Mouse (Mus musculus) midbrain, embryonic 12.5 days (tissue): ENCODE results near the gene Csk. TPM values are rescaled to one million over a fixed set of nuclear protein-coding genes. Genes with fewer than 3 reads are reported as not detected.

Experiments used
- ATAC-seq: fragments of 200-750 bp; cut with Nextera tagmentation; 2 replicates; pipeline ENCODE4 v1.8.0; 2017; ENCODE audit warnings: low read depth, moderate TSS enrichment, moderate library complexity; ENCODE audit not compliant: low FRiP score
- H3K27ac ChIP-seq: fragments of 300-500 bp; sonication (generic); replicated peaks from 2 replicates; pipeline ENCODE4 v1.5.1; 2016; ENCODE audit warnings: mild to moderate bottlenecking
- H3K27me3 ChIP-seq: fragments of 300-500 bp; sonication (generic); 2 replicates; pipeline ENCODE4 v1.6.1; 2016; ENCODE audit warnings: mild to moderate bottlenecking
- H3K36me3 ChIP-seq: fragments of 300-500 bp; sonication (generic); 2 replicates; pipeline ENCODE4 v1.6.1; 2016
- H3K4me1 ChIP-seq: fragments of 300-500 bp; sonication (generic); 2 replicates; pipeline ENCODE4 v1.6.1; 2016
- H3K4me2 ChIP-seq: fragments of 300-500 bp; sonication (generic); replicated peaks from 2 replicates; pipeline ENCODE4 v1.6.1; 2016; ENCODE audit warnings: mild to moderate bottlenecking, moderate library complexity
- H3K4me3 ChIP-seq: fragments of 300-500 bp; sonication (generic); 2 replicates; pipeline ENCODE4 v1.5.1; 2016; ENCODE audit warnings: mild to moderate bottlenecking
- H3K9ac ChIP-seq: fragments of 300-500 bp; sonication (generic); replicated peaks from 2 replicates; pipeline ENCODE4 v1.6.1; 2016; ENCODE audit warnings: mild to moderate bottlenecking, moderate library complexity
- H3K9me3 ChIP-seq: fragments of 300-500 bp; sonication (generic); 2 replicates; pipeline ENCODE4 v1.6.1; 2016; ENCODE audit warnings: mild to moderate bottlenecking
- WGBS: fragments of 180-500 bp; shearing (Covaris S2); methylation state at CpG from one replicate; pipeline ENCODE4 v1.1.7; 2016; 5-methylcytosine and 5-hydroxymethylcytosine counted together
- polyA plus RNA-seq: library from polyadenylated mRNA; unstranded; fragments of >200 nt; fragmentation: Nextera tagmentation; extraction: Ambion mirVana; gene quantifications from 2 replicates; pipeline ENCODE4 v1.2.1, GENCODE M21; 2016

Gene Csk
- polyA plus RNA-seq, 1 experiment from 2014 or later: 40.0 TPM

DNA sequence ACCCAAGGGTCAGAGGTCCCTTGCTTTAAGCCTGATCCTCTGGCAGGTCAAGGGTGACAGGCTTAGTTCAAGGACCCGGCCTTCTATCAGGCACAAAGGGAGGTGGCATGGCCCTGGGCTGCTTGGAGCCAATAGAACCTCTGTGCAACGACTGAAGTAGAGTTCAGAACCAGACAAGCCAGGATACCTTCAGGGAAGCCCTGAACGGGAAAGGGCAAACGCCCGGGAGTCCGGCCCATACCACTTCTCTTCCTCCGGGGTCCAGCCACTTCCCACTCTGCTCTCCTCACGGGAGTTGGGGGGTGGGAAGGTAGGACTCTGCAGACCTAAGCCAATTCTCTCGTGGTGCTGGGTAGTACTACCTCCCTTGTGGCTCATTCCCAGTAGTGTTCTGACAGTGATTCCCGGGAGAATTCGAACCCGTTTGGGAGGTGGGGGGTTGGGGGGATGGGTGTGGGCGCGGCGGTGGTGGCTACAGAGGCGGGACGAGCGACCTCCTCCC, 8.9 kb downstream of the Csk start:
- Histone ChIP-seq H3K9ac (peak overlapping the region; percentile 100), H3K27ac (peak overlapping the region; percentile 98), H3K36me3 (peaks cover 3% of the 10 kb centered on the region; the same call in 1 of the 2 replicates), H3K9me3 (no peaks in the 10 kb centered on the region), H3K27me3 (peaks cover 9% of the 10 kb centered on the region; the same call in 1 of the 2 replicates), H3K4me2 (peak overlapping the region; percentile 96), H3K4me1 (peaks cover 56% of the 10 kb centered on the region), H3K4me3 (peak overlapping the region; percentile 98)
- WGBS: under 1% methylated on average over 18 of the region's 18 CpGs
- peak; percentile 53 for ATAC-seq

DNA sequence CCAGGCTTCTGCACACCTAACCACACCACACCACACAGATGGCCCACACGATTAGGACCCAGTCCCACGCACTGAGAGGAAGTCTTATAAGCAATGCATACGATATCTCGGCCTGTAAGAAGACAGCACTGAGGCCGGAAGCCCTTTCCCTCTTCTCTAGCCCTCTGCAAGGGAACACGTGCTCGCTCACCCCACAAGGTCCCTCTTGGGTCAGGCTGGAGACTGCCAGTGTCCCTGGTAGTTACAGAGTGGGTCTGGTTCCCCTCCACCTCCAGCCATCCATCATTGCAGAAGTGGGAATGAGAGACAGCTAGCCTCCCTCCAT, 9.6 kb downstream of the Csk start:
- Histone ChIP-seq H3K4me3 (peak overlapping the region; percentile 98), H3K4me1 (peaks cover 63% of the 10 kb centered on the region), H3K36me3 (peaks cover 3% of the 10 kb centered on the region; the same call in 1 of the 2 replicates), H3K27me3 (peaks cover 9% of the 10 kb centered on the region; the same call in 1 of the 2 replicates), H3K4me2 (peak overlapping the region; percentile 96), H3K9ac (peak overlapping the region; percentile 100), H3K9me3 (no peaks in the 10 kb centered on the region), H3K27ac (no peak overlapping the region)
- 65% methylated on average over 7 of the region's 7 CpGs for WGBS
- ATAC-seq: no peak

DNA sequence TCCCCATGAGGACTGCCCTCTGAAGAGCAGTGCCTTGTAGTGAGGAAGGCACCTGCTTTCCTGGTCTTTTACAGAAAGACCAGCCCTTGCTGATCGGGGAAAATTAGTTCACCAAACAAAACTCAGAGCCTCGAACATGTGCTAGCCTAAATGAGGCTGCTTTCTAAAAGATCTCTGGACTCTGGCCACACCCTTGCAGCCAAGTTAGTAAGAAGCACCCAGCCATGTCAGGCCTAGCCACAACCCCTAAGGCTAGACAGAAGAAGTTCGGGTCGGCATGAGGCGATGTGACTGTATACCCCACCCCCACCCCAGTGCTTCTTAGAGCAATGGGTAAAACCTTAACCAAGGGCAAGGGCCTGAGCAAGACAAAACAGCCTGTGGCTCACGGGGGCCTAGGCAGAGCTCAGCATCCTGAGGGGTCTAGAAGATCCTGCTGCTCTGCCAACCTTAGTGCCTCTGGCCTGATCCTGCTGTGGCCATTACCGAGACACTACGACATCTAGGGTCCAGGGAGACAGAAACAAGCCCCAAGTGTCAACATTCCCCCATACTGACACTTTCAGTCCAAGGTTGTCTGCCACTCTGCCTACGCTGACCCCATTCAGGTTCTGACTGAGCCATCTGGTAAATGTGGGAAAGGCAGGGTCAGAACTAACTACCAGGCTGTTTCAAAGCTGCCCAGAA, 10.1 kb downstream of the Csk start:
- Histone ChIP-seq H3K4me3 (peak overlapping the region; percentile 98), H3K27ac (no peak overlapping the region), H3K4me2 (peak overlapping the region; percentile 96), H3K27me3 (peaks cover 9% of the 10 kb centered on the region; the same call in 1 of the 2 replicates), H3K9ac (peak overlapping the region; percentile 100), H3K4me1 (peaks cover 68% of the 10 kb centered on the region), H3K36me3 (peaks cover 3% of the 10 kb centered on the region; the same call in 1 of the 2 replicates), H3K9me3 (no peaks in the 10 kb centered on the region)
- no peak for ATAC-seq
- 78% methylated on average over 9 of the region's 9 CpGs for WGBS

DNA sequence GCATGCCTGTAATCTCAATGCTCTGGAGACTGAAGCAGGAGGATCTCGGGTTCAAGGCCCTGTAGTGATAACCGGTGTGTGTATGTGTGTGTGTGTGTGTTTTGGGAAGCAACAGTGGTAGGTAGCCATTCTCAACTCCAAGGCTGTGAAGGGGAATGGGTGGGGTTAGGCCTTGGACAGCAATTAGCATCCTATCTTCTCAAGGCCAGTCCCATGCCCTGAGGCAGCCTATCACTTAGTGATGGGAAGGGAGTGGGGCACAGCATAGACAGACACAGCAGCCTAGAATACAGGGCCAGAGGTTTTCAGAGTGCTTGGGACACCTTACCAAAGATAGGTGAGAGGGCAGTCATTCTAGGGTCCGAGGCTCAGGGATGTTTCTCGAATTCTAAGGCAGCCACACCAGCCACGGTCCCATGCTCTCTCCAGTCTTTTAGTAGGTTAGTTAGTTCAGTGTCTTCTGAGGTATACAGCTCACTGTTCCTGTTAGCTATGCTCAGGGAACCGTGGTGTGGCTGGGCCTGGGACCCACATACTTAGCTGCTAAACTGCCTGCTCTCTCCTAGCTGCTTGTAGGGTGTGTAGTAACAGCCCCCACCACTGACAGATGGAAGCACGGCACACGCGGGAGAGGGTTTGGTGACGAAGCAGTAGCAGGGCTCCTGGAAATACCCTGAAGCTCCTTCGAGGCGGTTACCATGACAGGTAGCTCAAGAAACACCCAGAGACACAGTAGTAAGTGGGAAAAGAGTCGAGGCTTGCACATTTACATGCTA, 11.5 kb downstream of the Csk start:
- H3K36me3 ChIP-seq: peaks cover 3% of the 10 kb centered on the region; the same call in 1 of the 2 replicates
- peak overlapping the region; percentile 29; the same call in 1 of the 2 replicates for H3K9ac ChIP-seq
- H3K9me3 ChIP-seq: no peaks in the 10 kb centered on the region
- WGBS: 88% methylated on average over 13 of the region's 13 CpGs
- peaks cover 79% of the 10 kb centered on the region for H3K4me1 ChIP-seq
- no peak overlapping the region for H3K4me2 ChIP-seq
- H3K27me3 ChIP-seq: peaks cover 5% of the 10 kb centered on the region; the same call in 1 of the 2 replicates
- H3K4me3 ChIP-seq: no peak overlapping the region
- no peak overlapping the region for H3K27ac ChIP-seq
- no peak for ATAC-seq

DNA sequence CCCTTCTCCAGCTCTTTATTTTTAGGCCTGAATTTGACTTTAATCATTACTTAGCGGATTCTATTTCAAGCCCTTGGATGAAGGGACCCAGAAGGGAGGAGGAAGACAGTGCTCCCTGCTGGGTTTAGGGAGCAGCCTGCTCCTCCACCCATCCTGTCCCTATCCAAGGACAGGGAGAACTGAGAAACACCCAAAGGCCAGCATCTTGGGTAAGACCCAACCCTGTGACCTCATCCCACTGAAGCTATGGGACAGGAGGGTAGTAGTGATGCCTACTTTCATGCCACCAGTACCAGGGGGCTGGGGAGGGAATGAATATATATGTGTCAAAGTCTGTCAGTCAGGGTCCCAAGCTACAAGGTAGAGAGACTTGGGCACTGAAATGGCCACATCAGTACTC, 12.4 kb downstream of the Csk start:
- Histone ChIP-seq H3K4me2 (no peak overlapping the region), H3K4me3 (no peak overlapping the region), H3K27ac (no peak overlapping the region), H3K9ac (no peak overlapping the region), H3K36me3 (peaks cover 3% of the 10 kb centered on the region; the same call in 1 of the 2 replicates), H3K4me1 (peaks cover 79% of the 10 kb centered on the region), H3K27me3 (no peaks in the 10 kb centered on the region), H3K9me3 (no peaks in the 10 kb centered on the region)
- 74% methylated on average over 1 of the region's 1 CpGs for WGBS
- no peak for ATAC-seq

DNA sequence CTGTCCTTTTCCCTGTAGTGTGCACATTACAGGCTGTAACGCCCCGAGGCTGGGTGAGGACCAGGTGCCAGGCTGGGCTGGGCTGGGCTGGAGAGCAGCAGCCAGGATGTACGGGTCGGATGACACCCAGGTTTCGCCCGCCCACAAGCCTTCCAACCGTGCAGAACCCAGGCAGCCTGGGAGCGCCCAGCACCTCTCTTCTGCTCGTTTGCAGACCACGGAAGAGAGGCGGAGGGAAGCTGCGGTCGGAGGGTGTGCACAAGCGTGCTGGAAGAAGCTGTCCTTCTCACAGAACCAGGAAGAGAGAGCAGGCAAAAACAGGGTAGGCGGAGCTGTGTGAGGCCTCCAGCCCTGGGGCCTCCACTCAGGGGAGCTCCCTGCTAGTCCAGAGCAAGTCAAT, 13.0 kb downstream of the Csk start:
- Histone ChIP-seq H3K4me1 (peaks cover 73% of the 10 kb centered on the region), H3K4me3 (no peak overlapping the region; the same call in 1 of the 2 replicates), H3K27me3 (no peaks in the 10 kb centered on the region), H3K27ac (peak overlapping the region; percentile 52), H3K9ac (no peak overlapping the region; the same call in 1 of the 2 replicates), H3K9me3 (no peaks in the 10 kb centered on the region), H3K36me3 (peaks cover 3% of the 10 kb centered on the region; the same call in 1 of the 2 replicates), H3K4me2 (peak overlapping the region; percentile 27)
- no peak for ATAC-seq
- 35% methylated on average over 15 of the region's 15 CpGs for WGBS

DNA sequence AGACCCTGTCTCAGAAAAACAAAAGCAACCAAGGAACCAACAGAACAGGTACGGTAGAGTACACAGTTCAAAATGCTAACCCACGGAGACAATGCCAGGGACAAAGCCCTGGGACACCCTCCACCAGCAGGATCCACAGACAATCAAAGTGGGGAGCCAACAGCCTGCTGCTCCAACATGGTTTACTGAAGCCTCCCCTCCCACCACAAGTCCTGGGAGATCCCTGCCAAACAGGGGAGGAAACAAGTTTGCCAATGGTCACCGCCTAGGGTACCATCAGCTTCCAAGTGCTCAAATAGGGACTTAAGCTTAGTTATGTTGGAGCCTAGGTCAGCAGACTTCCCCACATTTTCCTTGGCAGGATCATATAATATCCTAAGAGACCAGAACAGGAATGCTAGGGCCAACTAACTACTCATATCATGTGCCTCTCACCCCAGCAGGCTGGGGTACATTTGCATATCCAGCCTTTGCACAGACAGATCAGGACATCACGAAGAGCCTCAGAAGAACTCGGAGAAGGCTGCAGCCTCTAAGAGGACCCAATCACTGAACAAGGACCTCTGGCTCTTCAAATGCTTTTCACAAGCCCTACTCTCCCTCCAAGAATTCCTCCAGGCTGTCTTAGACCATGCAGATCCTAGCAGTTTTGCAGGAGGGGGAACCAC, 13.6 kb downstream of the Csk start:
- no peaks in the 10 kb centered on the region for H3K9me3 ChIP-seq
- H3K27ac ChIP-seq: peak overlapping the region; percentile 52
- H3K4me2 ChIP-seq: peak overlapping the region; percentile 27
- H3K9ac ChIP-seq: no peak overlapping the region; the same call in 1 of the 2 replicates
- H3K27me3 ChIP-seq: no peaks in the 10 kb centered on the region
- WGBS: 72% methylated on average over 5 of the region's 5 CpGs
- peaks cover 73% of the 10 kb centered on the region for H3K4me1 ChIP-seq
- peaks cover 3% of the 10 kb centered on the region; the same call in 1 of the 2 replicates for H3K36me3 ChIP-seq
- ATAC-seq: no peak
- no peak overlapping the region; the same call in 1 of the 2 replicates for H3K4me3 ChIP-seq

DNA sequence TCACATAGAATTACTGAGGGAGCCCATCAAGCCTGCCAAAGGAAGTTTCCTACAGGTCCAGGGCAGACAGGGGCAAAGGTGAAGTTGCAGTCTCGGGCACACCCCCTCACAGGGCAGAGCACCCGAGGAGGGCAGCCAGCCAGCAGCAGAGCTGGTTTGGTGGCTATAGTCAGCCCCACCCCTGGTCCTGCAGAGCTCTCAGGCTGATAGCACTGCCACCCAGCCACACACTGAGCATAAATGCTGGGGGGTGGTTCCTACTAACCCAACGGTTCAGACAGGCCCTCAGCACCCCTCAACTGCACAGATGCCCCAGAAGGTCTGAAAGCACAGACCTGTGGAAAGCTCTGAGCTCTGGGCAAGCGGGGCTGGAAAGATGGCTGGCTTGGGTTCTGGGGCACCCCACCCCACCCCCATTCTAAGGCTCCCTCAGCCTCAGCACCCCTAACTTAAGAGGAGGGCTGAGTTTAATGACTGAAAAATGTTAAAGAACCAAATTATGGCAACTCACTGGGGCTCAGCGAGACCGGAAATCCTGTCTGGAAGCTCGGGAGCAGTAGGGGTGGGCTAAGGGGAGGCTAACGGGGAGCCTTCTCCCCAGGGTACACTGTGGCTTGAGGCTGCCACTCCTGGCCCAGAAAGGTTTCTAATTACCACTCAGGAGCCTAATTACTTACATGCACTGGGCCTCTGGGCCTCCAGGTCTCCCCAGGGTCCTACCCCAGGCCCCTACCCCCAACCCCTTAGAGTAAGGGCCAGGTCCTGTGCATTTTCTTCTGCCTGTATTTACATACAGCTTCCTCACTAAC, 14.6 kb downstream of the Csk start:
- Histone ChIP-seq H3K4me2 (no peak overlapping the region), H3K9ac (no peak overlapping the region), H3K36me3 (peaks cover 6% of the 10 kb centered on the region; the same call in 1 of the 2 replicates), H3K9me3 (no peaks in the 10 kb centered on the region), H3K27ac (peak overlapping the region; percentile 26), H3K27me3 (no peaks in the 10 kb centered on the region), H3K4me3 (no peak overlapping the region), H3K4me1 (peaks cover 71% of the 10 kb centered on the region)
- WGBS: 54% methylated on average over 8 of the region's 8 CpGs
- ATAC-seq: no peak

DNA sequence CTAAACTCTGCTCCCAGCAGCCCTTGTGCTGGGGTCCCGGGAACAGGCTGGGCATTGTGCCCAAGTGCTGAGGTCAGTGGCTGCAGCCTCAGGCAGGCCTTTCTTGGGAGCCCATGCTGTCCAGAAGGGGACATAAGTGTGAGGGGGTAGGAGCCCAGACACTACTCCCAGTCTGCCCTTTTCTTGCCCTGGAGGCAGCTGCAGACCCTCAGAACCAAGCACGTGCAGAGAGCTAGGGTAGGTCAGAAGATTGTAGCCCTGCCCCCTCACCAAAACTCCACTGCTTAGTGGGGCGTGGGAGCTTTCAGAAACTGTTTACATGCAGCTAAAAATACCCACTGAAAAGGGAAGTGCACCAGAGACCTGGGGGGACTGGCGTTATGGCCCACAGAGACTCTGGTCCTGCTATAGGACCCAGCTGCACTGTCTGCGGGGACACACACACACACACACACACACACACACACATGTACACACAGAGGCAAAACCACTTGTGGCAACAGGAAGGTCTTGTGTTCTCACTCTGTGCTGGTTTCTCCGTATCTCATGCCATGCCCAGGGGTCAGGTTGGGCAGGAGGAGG, 15.6 kb downstream of the Csk start:
- no peak for ATAC-seq
- Histone ChIP-seq H3K4me1 (peaks cover 66% of the 10 kb centered on the region), H3K9ac (no peak overlapping the region; the same call in 1 of the 2 replicates), H3K4me3 (no peak overlapping the region), H3K9me3 (no peaks in the 10 kb centered on the region), H3K27me3 (no peaks in the 10 kb centered on the region), H3K4me2 (no peak overlapping the region), H3K36me3 (peaks cover 7% of the 10 kb centered on the region; the same call in 1 of the 2 replicates), H3K27ac (0 out of 2 replicates have a peak overlapping the region, but pooled peaks have one; percentile 26)
- 69% methylated on average over 6 of the region's 6 CpGs for WGBS

DNA sequence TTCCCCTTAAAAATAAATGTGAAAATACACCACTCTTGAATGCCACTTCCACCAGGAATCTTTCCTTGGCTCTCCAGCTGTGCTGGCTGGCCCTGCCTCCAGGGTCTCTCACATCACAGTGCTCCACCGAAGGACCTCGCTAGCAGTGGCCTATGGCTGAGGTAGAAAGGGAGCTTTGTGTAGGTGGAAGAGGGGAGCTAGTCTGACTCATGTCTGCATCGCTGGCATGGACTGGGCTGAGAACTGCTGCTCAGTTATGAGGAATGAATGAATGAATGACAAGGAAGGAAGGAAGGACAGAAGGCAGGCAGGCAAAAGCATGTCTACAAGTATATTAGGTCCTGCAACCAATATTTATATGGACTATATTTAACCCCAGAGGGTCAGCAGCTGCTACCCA, 16.2 kb downstream of the Csk start:
- peaks cover 13% of the 10 kb centered on the region; the same call in 1 of the 2 replicates for H3K36me3 ChIP-seq
- peaks cover 60% of the 10 kb centered on the region for H3K4me1 ChIP-seq
- no peak for ATAC-seq
- no peak overlapping the region for H3K27ac ChIP-seq
- no peaks in the 10 kb centered on the region for H3K9me3 ChIP-seq
- H3K27me3 ChIP-seq: no peaks in the 10 kb centered on the region
- 75% methylated on average over 3 of the region's 3 CpGs for WGBS
- no peak overlapping the region for H3K4me2 ChIP-seq
- no peak overlapping the region for H3K4me3 ChIP-seq
- no peak overlapping the region for H3K9ac ChIP-seq
